Mouse (Mus musculus) lung, adult 2 months (tissue): ENCODE results near the gene Slc6a9.

Experiments
- CTCF ChIP-seq: fragments of 200-500 bp; IDR thresholded peaks from 2 replicates; pipeline ENCODE4 v1.5.1; 2011; ENCODE audit warnings: mild to moderate bottlenecking, low read length, control low read depth; ENCODE audit not compliant: insufficient read depth
- POLR2A ChIP-seq: fragments of 200-500 bp; IDR thresholded peaks from 2 replicates; pipeline ENCODE4 v1.6.1; 2011; ENCODE audit warnings: low read depth, mild to moderate bottlenecking, control low read depth, low read length, borderline replicate concordance; ENCODE audit errors: extremely low read depth

- no peak for TF ChIP-seq POLR2A
- TF ChIP-seq CTCF, result no peak
These were observed 28.5 kb downstream of the Slc6a9 start for GRCm38 (mm10) chr4:117862823-117863222.
